Mouse (Mus musculus) frontal cortex, postnatal 10 days (tissue): ENCODE measurements around the gene Calcrl.

Source experiments
- DNase-seq, 2 experiments: peaks; one replicate each; pipeline ENCODE4 v3.0.0; 2022; ENCODE audit warnings: low spot score in 2 of 2, mixed read lengths in 1 of 2

The Calcrl gene

GRCm38 (mm10) chr2:84425138-84425537 lies at the start of gene Calcrl:
TSS of gene Calcrl (minus strand) at chr2:84425411.
- peak; percentile 23 to 25 for DNase-seq

- DNase-seq, result no peak
Measured at GRCm38 (mm10) chr2:84474651-84475050, 49.4 kb upstream of the Calcrl start.

- no peak for DNase-seq
Measured at GRCm38 (mm10) chr2:84473941-84474530, 48.8 kb upstream of the Calcrl start.

- no peak for DNase-seq
Measured at GRCm38 (mm10) chr2:84467391-84467790, 42.2 kb upstream of the Calcrl start.

GRCm38 (mm10) chr2:84464956-84465355 lies 39.7 kb upstream of the Calcrl start:
- DNase-seq, result no peak

GRCm38 (mm10) chr2:84462411-84462810 lies 37.2 kb upstream of the Calcrl start:
- DNase-seq, result no peak

- no peak for DNase-seq
Measured at GRCm38 (mm10) chr2:84459651-84460177, 34.5 kb upstream of the Calcrl start.

GRCm38 (mm10) chr2:84457221-84457620 lies 32.0 kb upstream of the Calcrl start:
- no peak for DNase-seq

GRCm38 (mm10) chr2:84455236-84455799 lies 30.1 kb upstream of the Calcrl start:
- peak; percentile 39 to 40 for DNase-seq

GRCm38 (mm10) chr2:84454551-84455235 lies 29.5 kb upstream of the Calcrl start:
- DNase-seq, result no peak

GRCm38 (mm10) chr2:84454051-84454450 lies 28.8 kb upstream of the Calcrl start:
- no peak for DNase-seq

GRCm38 (mm10) chr2:84445499-84445898 lies 20.3 kb upstream of the Calcrl start:
- DNase-seq, result no peak

GRCm38 (mm10) chr2:84441940-84442339 lies 16.7 kb upstream of the Calcrl start:
- DNase-seq, result no peak

GRCm38 (mm10) chr2:84429724-84430123 lies 4.5 kb upstream of the Calcrl start:
- DNase-seq, result no peak

GRCm38 (mm10) chr2:84428836-84429235 lies 3.6 kb upstream of the Calcrl start:
- DNase-seq, result no peak

GRCm38 (mm10) chr2:84426531-84426930 lies 1.3 kb upstream of the Calcrl start:
- no peak for DNase-seq

- no peak for DNase-seq
Measured at GRCm38 (mm10) chr2:84416501-84416900, 8.7 kb downstream of the Calcrl start.

GRCm38 (mm10) chr2:84409796-84410592 lies 15.2 kb downstream of the Calcrl start:
- DNase-seq, result no peak

GRCm38 (mm10) chr2:84404834-84405233 lies 20.4 kb downstream of the Calcrl start:
- no peak for DNase-seq

GRCm38 (mm10) chr2:84402713-84403112 lies 22.5 kb downstream of the Calcrl start:
- DNase-seq, result no peak

- no peak for DNase-seq
Measured at GRCm38 (mm10) chr2:84396557-84396956, 28.7 kb downstream of the Calcrl start.

- DNase-seq, result no peak
Measured at GRCm38 (mm10) chr2:84393236-84393635, 32.0 kb downstream of the Calcrl start.
